Mouse (Mus musculus) urinary bladder, postnatal 10 days (tissue): Measurements from ENCODE around the gene Ndufa5.

Experiments used
- DNase-seq: peaks from one replicate; pipeline ENCODE4 v3.0.0; 2022; ENCODE audit warnings: low spot score

Ndufa5 gene

DNA sequence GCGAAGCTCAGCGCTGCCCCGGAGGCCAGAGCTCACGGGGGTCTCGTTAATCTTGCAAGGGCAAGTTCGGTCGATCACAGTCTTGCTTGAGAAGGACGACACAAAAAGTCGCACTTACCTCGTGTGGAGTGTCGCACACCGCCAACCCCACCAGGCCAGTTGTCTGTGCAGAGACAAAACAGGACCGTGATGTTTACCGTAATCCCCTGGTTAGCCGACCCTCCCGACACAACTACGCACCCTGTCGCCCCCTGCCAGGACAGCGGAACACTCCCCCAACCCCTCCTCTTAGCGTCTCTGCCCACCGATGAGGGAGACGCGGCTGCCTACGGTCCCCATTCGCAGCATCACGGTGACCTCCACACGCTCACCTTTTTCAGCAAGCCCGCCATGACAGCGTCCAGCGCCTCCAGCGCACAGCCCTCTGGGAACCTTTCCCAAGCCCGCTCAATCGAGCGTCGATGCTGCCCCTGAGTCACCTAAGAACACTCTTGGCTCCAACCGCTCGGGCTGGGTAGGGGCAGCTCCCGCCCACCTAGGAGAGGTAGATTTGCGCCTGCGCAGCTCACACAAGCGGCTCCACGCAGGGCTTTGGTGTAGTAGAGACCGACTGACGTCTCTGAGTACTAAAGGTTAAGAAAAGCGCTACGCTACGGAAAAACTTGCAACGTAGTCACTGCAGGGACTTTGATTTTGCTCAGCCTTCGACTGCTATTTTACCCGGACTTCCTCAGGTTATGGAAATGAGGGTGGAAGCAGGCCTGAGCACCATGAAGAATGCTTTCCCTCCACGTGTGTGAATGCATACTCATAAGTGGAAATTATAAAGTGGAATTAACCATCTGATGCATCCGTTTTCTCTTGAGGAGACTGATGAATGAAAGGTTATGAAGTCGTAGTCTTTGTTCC, at the start of gene Ndufa5:
Gene Ndufa5, minus strand, starts transcription at position 859 of the 909 bp plus-strand sequence.
- peak; percentile 68 for DNase-seq

DNA sequence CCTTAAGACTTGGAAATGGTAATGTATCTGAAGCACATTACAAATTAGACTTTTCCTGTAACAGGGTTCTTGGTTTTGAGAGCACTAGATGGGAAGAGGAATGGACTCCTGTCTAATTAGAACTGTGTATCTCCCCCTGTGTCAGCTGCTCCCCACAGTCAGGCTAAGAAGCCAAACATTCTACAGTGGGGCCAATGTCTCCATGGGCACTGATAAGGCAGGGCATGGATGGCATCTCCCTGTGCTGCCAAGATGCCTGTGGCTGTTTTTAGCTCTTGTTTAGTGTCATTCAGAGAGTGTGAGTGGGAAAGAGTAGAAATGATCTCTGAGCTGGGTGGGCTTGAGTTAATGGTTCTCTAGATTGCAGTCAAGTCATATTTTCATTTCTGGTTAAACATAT, 45.5 kb upstream of the Ndufa5 start:
- no peak for DNase-seq

- DNase-seq, result no peak
Observed at GRCm38 (mm10) chr6:24572431-24572830, 44.6 kb upstream of the Ndufa5 start.

GRCm38 (mm10) chr6:24571126-24571525, 43.3 kb upstream of the Ndufa5 start:
- DNase-seq, result no peak

GRCm38 (mm10) chr6:24570278-24570677, 42.5 kb upstream of the Ndufa5 start:
- DNase-seq, result no peak

- no peak for DNase-seq
Observed at GRCm38 (mm10) chr6:24569711-24570110, 41.9 kb upstream of the Ndufa5 start.

DNA sequence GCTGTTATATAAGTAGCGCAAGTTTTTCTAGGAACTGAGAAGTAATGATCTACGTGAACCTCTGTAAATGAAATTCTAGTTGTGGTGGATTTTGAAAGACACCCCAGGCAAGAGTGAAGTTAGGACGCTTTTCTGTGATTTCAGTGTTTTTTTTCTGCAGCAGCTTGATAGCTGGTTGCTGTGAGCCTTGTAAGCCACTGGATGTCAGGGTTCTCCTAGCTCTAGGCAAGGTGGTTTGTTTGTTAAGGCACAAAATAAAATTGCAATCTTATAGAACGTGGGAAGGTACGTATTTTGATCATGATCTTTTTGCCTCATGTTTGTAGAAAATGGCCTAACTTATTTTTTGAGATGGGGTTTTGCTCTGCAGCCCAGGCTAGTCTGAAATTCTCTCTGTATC, 41.1 kb upstream of the Ndufa5 start:
- DNase-seq, result no peak

- DNase-seq, result no peak
Observed at GRCm38 (mm10) chr6:24564886-24565285, 37.1 kb upstream of the Ndufa5 start.

- DNase-seq, result no peak
Observed at GRCm38 (mm10) chr6:24564081-24564480, 36.3 kb upstream of the Ndufa5 start.

DNA sequence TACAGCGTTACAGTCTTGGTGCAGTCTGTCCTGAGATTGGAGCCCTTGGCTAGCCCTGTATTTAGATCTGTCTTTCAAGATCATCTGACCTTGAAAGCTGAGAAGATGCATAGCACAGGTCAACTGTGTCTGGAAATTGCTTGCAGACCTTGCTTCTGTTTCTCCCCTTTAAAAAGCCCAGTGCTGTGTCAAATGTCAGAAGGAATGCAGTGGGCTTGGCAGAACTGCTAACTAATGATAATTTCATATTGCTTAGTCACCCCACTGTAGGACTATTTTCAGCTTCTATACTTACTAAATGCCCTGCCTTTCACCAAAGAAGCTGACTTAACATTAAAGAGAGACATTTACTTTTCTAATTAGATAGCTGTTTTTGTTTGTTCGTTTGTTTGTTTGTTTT, 27.7 kb upstream of the Ndufa5 start:
- DNase-seq, result no peak

GRCm38 (mm10) chr6:24554427-24555086, 26.7 kb upstream of the Ndufa5 start:
- DNase-seq, result no peak

DNA sequence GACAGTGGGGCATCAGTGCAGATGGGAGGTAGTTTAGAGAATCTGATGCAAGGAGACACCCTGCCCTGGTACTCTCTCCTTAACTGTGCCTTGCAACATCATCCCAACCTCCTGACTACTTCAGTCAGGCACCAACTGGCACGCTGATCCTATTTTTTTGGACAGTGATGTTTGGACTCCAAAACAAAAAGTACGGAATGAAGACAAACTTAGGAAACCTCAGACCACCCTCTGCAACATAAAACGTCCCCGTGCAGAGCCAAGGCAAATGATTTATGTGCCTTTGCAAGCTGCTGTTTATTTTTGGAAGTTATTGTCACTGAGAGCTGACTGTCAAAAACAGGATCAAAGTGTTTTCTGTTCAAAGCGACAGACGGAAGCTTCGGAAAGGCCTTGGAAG, 24.2 kb upstream of the Ndufa5 start:
- no peak for DNase-seq

DNA sequence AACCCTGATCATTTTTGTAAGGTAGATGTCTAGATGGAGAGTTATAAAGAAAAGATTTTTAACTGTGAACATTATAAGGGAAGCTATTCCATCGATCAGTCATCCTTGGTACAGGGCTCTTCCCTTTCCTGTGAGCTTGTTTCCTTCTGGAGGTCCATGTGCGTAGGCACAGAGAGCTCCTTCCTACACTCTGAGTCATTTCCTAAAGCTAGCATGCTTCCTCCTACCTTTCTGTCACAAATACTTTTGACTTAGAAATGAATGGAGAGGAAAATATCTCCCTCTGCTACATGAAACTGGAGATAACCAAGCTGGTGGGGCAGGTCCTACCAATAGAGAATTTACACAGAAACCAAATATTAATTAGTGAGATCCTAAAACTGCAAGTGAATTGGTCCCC, 22.0 kb upstream of the Ndufa5 start:
- DNase-seq, result no peak

GRCm38 (mm10) chr6:24546716-24547420, 19.1 kb upstream of the Ndufa5 start:
- no peak for DNase-seq

DNA sequence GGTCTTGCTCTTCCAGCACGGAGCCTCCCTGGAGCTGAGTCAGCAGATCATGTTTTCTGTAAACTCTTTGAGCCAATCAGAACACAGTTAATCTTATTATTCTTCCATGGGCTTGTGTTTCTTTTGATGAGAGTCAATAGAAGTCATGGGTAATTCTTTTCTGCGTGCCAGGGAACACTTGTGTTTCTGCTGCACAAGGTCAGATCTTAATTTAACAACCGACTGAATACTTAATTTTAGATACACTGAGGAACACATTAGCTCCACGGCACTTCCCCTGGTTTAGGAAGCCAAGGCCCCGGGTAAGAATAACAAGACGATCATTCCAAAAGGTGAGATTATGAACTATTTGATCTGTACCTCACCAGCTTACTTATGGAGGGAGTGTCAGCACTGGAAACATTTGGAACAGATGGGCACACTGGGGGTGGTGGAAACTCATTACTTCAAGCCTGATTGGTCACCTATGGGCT, 15.3 kb upstream of the Ndufa5 start:
- no peak for DNase-seq

- no peak for DNase-seq
Observed at GRCm38 (mm10) chr6:24542393-24542792, 14.6 kb upstream of the Ndufa5 start.

- DNase-seq, result no peak
Observed at GRCm38 (mm10) chr6:24540106-24540505, 12.3 kb upstream of the Ndufa5 start.

- no peak for DNase-seq
Observed at GRCm38 (mm10) chr6:24538435-24538834, 10.6 kb upstream of the Ndufa5 start.

GRCm38 (mm10) chr6:24532804-24533203, 5.0 kb upstream of the Ndufa5 start:
- no peak for DNase-seq

- DNase-seq, result no peak
Observed at GRCm38 (mm10) chr6:24530711-24531420, 3.1 kb upstream of the Ndufa5 start.

DNA sequence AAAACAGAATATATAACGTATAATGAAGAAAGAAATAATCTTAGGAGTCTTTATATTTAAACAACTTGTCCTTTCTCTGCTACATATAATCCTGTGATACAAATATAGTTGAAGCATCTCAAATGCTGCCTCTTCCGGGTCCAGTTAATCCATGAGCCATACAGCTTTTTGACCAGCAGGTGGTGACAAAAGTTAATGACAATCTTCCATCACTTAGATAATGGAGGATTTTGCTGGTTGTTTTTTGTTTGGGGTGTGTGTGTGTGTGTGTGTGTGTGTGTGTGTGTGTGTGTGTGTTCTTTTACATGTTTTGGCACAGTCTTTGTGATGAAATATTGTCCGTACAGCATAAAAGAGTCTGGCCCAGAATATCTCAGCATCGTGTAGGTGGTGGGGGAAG, 2.4 kb upstream of the Ndufa5 start:
- DNase-seq, result no peak

GRCm38 (mm10) chr6:24528064-24528243, 141 bp upstream of the Ndufa5 start, which contains the start of gene Asb15:
TSS of gene Asb15 (plus strand) at chr6:24528144.
- no peak for DNase-seq
